Mouse (Mus musculus) forebrain, embryonic 12.5 days (tissue): Measurements from ENCODE around the gene Lingo4. TPM values are rescaled to one million over a fixed set of nuclear protein-coding genes. Genes with fewer than 3 reads are reported as not detected.

Source experiments
- ATAC-seq: fragments of 200-750 bp; cut with Nextera tagmentation; 2 replicates; pipeline ENCODE4 v1.8.0; 2017; ENCODE audit warnings: moderate TSS enrichment; ENCODE audit not compliant: low FRiP score
- H3K27ac ChIP-seq: fragments of 300-500 bp; sonication (generic); 2 replicates; pipeline ENCODE4 v1.5.1; 2016; ENCODE audit warnings: mild to moderate bottlenecking
- H3K27me3 ChIP-seq: fragments of 300-500 bp; sonication (generic); 2 replicates; pipeline ENCODE4 v1.6.1; 2016; ENCODE audit warnings: mild to moderate bottlenecking
- H3K36me3 ChIP-seq: fragments of 300-500 bp; sonication (generic); replicated peaks from 2 replicates; pipeline ENCODE4 v1.6.1; 2016; ENCODE audit warnings: mild to moderate bottlenecking
- H3K4me1 ChIP-seq: fragments of 300-500 bp; sonication (generic); 2 replicates; pipeline ENCODE4 v1.6.1; 2016
- H3K4me2 ChIP-seq: fragments of 300-500 bp; sonication (generic); 2 replicates; pipeline ENCODE4 v1.6.1; 2016; ENCODE audit warnings: mild to moderate bottlenecking, moderate library complexity
- H3K4me3 ChIP-seq: fragments of 300-500 bp; sonication (generic); replicated peaks from 2 replicates; pipeline ENCODE4 v1.5.1; 2016; ENCODE audit warnings: mild to moderate bottlenecking
- H3K9ac ChIP-seq: fragments of 300-500 bp; sonication (generic); 2 replicates; pipeline ENCODE4 v1.6.1; 2016; ENCODE audit warnings: mild to moderate bottlenecking
- H3K9me3 ChIP-seq: fragments of 300-500 bp; sonication (generic); 2 replicates; pipeline ENCODE4 v1.6.1; 2016
- WGBS: fragments of 180-500 bp; shearing (Covaris S2); methylation state at CpG from one replicate; pipeline ENCODE4 v1.1.7; 2016; 5-methylcytosine and 5-hydroxymethylcytosine counted together
- polyA plus RNA-seq: library from polyadenylated mRNA; unstranded; fragments of >200 nt; fragmentation: Nextera tagmentation; extraction: Ambion mirVana; gene quantifications from 2 replicates; pipeline ENCODE4 v1.2.1, GENCODE M21; 2016

Gene Lingo4
- polyA plus RNA-seq, 1 experiment from 2014 or later, result 0.82 TPM

DNA sequence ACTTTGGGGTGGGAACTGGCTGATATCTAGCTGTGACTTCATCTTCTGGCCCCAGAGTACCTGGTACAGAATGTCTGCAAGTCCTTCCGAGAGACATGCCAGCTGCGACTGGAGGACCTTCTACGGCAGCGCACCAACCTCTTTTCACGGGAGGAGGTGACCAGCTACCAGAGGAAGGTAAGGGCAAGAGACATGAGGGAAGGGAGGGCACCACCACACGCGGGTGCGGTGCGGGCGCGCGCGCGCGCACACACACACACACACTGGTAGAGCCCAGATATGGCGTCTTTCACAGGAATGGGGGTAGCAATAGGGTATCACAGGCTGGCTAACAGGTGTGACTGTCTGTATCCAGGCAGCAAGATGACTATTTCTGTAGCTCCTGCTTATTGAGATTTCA is 8.9 kb upstream of the Lingo4 start:
- 97% methylated on average over 16 of the region's 16 CpGs for WGBS
- Histone ChIP-seq H3K4me2 (no peak overlapping the region), H3K9ac (no peak overlapping the region), H3K36me3 (no peaks in the 10 kb centered on the region), H3K9me3 (no peaks in the 10 kb centered on the region), H3K27ac (no peak overlapping the region), H3K4me3 (no peak overlapping the region), H3K4me1 (no peaks in the 10 kb centered on the region), H3K27me3 (no peaks in the 10 kb centered on the region)
- ATAC-seq, result no peak

DNA sequence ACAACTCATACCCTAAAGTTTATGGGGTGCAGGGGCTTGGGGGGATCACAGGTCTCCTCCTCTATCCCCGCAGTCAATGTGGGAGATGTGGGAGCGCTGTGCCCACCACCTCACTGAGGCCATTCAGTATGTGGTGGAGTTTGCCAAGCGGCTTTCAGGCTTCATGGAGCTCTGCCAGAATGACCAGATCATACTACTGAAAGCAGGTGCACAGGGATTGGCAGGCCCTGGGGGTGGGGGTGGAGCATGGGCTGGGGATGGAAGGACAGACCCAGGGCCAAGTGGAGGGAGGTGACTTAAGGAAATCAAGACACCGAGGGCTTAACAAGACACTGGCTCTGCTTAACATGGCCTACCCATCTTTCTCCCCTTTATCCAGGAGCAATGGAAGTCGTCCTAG is 7.3 kb upstream of the Lingo4 start:
- Histone ChIP-seq H3K27me3 (no peaks in the 10 kb centered on the region), H3K9ac (no peak overlapping the region), H3K4me2 (no peak overlapping the region), H3K36me3 (no peaks in the 10 kb centered on the region), H3K9me3 (no peaks in the 10 kb centered on the region), H3K4me3 (no peak overlapping the region), H3K4me1 (no peaks in the 10 kb centered on the region), H3K27ac (no peak overlapping the region)
- 91% methylated on average over 5 of the region's 5 CpGs for WGBS
- ATAC-seq, result no peak

DNA sequence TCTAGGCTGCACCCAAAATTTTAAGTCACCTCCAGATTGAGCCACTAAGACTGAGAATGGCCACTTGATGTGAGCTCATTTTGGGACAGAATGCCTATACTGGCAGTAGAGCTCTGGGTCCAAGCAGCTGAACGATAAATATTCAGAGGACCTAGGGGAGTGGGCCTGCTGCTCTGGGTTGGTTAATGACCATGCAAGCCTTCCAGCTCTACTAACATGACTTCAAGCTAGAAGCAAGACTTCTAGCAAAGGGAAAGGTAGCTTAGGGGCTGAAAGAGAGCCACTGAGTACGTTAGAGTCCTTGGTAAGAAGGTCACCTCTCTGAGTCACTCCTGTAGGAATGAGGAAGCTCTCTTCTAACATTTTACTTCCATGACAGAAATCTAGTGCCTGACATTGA is 6.2 kb upstream of the Lingo4 start:
- Histone ChIP-seq H3K27me3 (peaks cover 4% of the 10 kb centered on the region), H3K27ac (no peak overlapping the region), H3K9ac (no peak overlapping the region), H3K4me2 (no peak overlapping the region), H3K4me3 (no peak overlapping the region), H3K9me3 (no peaks in the 10 kb centered on the region), H3K36me3 (no peaks in the 10 kb centered on the region), H3K4me1 (no peaks in the 10 kb centered on the region)
- WGBS, result 88% methylated on average over 2 of the region's 2 CpGs
- no peak for ATAC-seq

DNA sequence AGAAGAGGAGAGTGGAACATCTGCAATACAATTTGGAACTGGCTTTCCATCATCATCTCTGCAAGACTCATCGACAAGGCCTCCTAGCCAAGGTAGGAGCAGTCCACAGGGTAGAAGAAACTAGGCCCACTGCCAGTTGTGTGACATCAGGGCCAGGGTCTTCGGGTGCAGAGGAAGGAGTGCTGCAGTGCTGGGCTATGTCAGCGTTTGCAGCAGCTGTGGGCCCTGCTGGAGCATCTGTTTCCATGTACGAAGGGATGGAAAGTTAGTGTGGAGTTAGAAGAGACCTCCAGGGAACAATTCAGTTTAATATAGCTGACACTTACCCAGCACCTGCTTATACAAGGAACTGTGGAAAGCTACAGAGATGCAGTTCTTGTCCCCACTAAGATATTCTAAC is 5.3 kb upstream of the Lingo4 start:
- H3K36me3 ChIP-seq, result no peaks in the 10 kb centered on the region
- no peaks in the 10 kb centered on the region for H3K4me1 ChIP-seq
- H3K9me3 ChIP-seq, result no peaks in the 10 kb centered on the region
- whole genome bisulfite sequencing, result 72% methylated on average over 4 of the region's 4 CpGs
- H3K9ac ChIP-seq, result no peak overlapping the region
- no peak overlapping the region for H3K4me2 ChIP-seq
- ATAC-seq, result no peak
- no peak overlapping the region for H3K4me3 ChIP-seq
- no peak overlapping the region for H3K27ac ChIP-seq
- H3K27me3 ChIP-seq, result peaks cover 13% of the 10 kb centered on the region

DNA sequence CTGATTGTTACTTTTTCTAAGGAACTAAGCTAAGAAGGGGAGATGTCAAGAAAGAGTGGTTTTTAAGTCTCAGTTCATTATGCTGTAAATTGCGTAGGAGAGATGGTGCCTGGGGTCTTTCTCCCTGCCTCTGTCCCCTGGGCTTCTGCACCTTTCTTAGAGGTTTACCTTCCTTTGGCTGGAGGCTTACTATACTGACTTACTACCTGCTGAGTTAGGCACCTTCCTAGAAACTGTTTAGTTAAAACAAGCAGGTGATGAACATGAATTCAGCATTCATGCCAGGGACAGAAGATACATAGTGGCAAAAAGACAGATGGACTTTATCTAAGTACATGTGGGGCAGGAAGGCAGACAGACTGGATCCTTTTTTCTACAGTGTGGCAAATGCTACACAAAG is 2.0 kb upstream of the Lingo4 start:
- ATAC-seq, result no peak
- Histone ChIP-seq H3K4me3 (no peak overlapping the region), H3K27ac (no peak overlapping the region), H3K4me2 (no peak overlapping the region), H3K36me3 (no peaks in the 10 kb centered on the region), H3K4me1 (peaks cover 17% of the 10 kb centered on the region), H3K9me3 (no peaks in the 10 kb centered on the region), H3K27me3 (peaks cover 26% of the 10 kb centered on the region), H3K9ac (no peak overlapping the region)
- 71% methylated on average over 1 of the region's 1 CpGs for WGBS

DNA sequence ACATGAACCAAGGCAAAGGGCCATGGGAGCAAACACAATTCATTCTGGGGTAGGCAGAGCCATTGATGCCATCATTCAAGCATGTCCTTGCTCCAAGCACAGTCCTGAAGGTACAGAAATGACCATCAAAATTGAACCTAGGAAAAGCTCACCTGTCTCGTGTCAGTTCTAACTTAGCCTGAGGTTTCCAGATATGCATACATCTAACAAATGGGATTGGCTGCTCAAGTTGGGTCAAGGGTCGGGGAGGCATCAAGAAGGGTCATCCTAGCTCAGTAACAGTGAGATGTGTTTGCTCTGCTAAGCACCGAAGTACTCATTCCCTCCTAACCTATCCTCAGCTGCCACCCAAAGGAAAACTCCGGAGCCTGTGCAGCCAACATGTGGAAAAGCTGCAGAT is 1.5 kb upstream of the Lingo4 start:
- Histone ChIP-seq H3K36me3 (no peaks in the 10 kb centered on the region), H3K4me2 (no peak overlapping the region), H3K27me3 (peaks cover 26% of the 10 kb centered on the region), H3K27ac (no peak overlapping the region), H3K4me3 (no peak overlapping the region), H3K4me1 (peaks cover 17% of the 10 kb centered on the region), H3K9ac (no peak overlapping the region), H3K9me3 (no peaks in the 10 kb centered on the region)
- 88% methylated on average over 4 of the region's 4 CpGs for WGBS
- no peak for ATAC-seq

DNA sequence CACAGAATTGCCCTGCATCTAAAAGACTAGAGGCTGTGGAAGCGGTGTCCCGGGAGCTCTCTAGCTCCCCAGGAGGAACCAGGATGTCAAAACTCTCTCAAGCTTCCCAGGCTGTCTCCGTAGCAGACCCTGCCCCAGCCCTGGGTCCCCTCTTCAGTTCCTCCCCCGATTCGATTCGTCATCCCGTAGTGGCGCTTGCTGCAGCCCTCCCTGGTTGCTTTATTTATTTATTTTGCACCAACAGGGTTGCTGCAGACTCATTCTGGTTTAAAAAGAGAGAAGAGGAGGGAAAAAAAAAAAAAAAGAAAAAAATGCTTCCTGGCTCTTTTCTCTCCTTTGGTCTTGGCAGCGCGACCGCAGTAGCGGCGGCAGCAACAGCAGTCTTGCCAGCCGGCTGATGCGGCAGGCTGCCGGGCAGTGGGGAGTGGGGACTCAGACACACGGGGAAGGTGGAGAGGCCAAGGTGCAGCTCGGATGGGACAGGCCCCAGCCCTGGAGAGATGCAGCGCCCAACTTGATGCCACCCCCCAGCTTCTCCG is 695 bp downstream of the Lingo4 start:
- Histone ChIP-seq H3K27ac (no peak overlapping the region), H3K4me1 (peaks cover 17% of the 10 kb centered on the region), H3K36me3 (no peaks in the 10 kb centered on the region), H3K9ac (peak overlapping the region; percentile 51), H3K27me3 (peaks cover 26% of the 10 kb centered on the region), H3K4me2 (peak overlapping the region; percentile 64), H3K9me3 (no peaks in the 10 kb centered on the region), H3K4me3 (peak overlapping the region; percentile 40)
- WGBS, result under 1% methylated on average over 20 of the region's 20 CpGs
- peak; percentile 68; the same call in 1 of the 2 replicates for ATAC-seq

DNA sequence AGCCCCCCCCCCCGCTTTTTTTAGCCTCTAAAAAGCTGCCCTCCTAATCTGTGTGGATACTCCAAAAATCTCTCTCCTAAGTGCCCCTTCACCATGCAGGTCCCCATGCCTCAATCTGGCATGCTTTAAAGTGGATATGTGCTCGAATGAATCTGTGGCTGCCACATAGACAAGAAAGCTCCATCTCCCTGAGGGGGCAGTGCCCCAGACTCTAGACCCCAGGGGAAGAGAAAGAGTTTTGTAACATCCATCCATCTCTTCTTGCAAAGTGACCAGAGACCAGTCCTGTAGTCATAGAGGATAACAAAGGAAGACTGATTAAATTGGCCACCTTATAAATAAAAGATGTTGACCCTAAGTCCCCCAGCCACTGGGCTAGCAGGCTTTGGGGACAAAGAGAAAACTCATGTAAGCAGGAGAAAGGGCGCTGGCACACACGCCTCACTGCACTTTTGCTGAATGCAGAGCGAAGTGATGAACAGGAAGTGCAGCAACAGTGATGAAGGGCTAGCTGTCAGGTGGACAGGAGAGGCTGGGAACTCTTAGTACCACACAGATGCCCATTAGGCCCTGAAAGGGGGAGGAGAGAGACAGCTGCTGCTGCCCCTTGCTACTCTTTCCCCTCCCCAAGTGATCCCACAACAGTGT is 1.5 kb downstream of the Lingo4 start:
- 21% methylated on average over 5 of the region's 5 CpGs for WGBS
- peak; percentile 42; the same call in 1 of the 2 replicates for ATAC-seq
- peak overlapping the region; percentile 51 for H3K9ac ChIP-seq

DNA sequence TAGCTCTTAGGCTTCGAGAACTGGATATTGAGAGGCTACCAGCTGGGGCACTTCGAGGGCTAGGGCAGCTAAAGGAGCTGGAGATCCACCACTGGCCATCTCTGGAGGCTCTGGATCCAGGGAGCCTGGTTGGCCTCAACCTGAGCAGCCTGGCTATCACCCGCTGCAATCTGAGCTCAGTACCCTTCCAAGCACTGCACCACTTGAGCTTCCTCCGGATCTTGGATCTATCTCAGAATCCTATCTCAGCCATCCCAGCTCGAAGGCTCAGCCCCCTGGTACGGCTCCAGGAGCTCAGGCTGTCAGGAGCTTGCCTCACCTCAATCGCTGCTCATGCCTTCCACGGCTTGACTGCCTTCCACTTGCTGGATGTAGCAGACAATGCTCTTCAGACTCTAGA is 4.1 kb downstream of the Lingo4 start:
- Histone ChIP-seq H3K4me1 (peaks cover 26% of the 10 kb centered on the region), H3K27ac (no peak overlapping the region)
- no peak for ATAC-seq

More for the DNA sequence above, 1.5 kb downstream of the Lingo4 start:
- no peaks in the 10 kb centered on the region for H3K36me3 ChIP-seq
- H3K27ac ChIP-seq, result no peak overlapping the region
- peaks cover 30% of the 10 kb centered on the region for H3K27me3 ChIP-seq
- peaks cover 23% of the 10 kb centered on the region for H3K4me1 ChIP-seq
- H3K4me2 ChIP-seq, result peak overlapping the region; percentile 64
- no peaks in the 10 kb centered on the region for H3K9me3 ChIP-seq
- H3K4me3 ChIP-seq, result peak overlapping the region; percentile 40

DNA sequence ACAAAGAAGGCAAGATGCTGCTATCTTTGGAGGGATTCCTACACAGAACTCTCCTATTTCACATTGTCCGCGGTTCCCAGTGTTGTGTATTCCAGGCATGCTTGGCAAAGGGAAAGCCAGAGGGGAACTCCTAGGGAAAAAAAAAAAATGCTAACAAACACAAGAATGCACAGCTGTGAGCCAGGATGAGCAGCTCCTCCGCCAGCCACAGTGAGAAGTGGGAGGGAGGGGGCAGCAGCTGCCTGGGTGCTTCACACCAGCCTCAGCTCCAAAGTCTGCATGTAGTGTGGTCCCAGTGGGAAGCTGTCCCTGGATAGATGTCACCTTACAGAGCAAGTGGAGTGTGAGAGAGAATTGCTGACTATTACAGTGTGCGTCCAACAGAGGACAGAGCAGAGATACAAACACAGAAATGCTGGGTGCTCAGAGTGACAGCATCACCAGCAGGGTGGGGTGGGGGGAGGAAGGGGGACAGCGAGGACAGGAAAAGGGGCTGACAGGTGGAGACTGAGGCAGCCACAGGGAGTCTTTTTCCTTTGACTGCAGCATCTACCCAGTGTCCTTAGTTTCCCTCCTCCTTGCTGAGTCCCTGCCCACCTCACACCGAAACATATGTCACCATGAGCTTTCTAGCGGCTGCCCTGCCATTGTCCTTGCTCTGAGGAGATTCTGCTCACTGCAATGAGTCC is 6.2 kb downstream of the Lingo4 start:
- Histone ChIP-seq H3K9me3 (no peaks in the 10 kb centered on the region), H3K9ac (no peak overlapping the region), H3K27me3 (peaks cover 15% of the 10 kb centered on the region; the same call in 1 of the 2 replicates), H3K4me1 (peaks cover 17% of the 10 kb centered on the region), H3K4me3 (no peak overlapping the region), H3K4me2 (no peak overlapping the region), H3K27ac (no peak overlapping the region), H3K36me3 (no peaks in the 10 kb centered on the region)
- ATAC-seq, result 0 out of 2 replicates have a peak, but pooled peaks have one; percentile 62
- 35% methylated on average over 7 of the region's 7 CpGs for WGBS

More for the DNA sequence above, 4.1 kb downstream of the Lingo4 start:
- Histone ChIP-seq H3K4me3 (no peak overlapping the region), H3K9ac (no peak overlapping the region), H3K9me3 (no peaks in the 10 kb centered on the region), H3K4me2 (no peak overlapping the region), H3K27me3 (peaks cover 23% of the 10 kb centered on the region), H3K36me3 (no peaks in the 10 kb centered on the region)
- WGBS, result 76% methylated on average over 8 of the region's 8 CpGs

DNA sequence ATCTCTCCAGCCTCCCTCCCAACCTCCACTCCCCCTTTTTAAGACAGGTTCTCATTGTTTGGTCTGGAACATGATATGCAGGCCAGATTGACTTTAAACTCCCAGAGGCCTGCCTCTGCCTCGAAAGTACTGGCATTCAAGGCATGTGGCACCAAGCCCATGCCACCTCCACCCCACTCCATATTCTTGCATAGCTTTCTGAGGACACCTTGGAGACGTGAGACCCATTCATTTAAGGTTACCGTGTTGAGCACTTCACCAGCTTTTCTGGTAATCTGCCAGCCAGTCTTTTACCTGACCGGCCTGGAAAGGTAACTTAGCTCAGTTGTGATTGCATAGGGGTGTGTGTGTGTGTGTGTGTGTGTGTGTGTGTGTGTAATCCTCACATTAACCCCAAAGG is 7.2 kb downstream of the Lingo4 start:
- H3K36me3 ChIP-seq, result no peaks in the 10 kb centered on the region
- H3K27ac ChIP-seq, result no peak overlapping the region
- peaks cover 9% of the 10 kb centered on the region for H3K4me1 ChIP-seq
- H3K27me3 ChIP-seq, result peaks cover 8% of the 10 kb centered on the region; the same call in 1 of the 2 replicates
- no peak overlapping the region for H3K4me3 ChIP-seq
- ATAC-seq, result no peak
- H3K4me2 ChIP-seq, result no peak overlapping the region
- H3K9ac ChIP-seq, result no peak overlapping the region
- no peaks in the 10 kb centered on the region for H3K9me3 ChIP-seq
- WGBS, result 73% methylated on average over 4 of the region's 4 CpGs

DNA sequence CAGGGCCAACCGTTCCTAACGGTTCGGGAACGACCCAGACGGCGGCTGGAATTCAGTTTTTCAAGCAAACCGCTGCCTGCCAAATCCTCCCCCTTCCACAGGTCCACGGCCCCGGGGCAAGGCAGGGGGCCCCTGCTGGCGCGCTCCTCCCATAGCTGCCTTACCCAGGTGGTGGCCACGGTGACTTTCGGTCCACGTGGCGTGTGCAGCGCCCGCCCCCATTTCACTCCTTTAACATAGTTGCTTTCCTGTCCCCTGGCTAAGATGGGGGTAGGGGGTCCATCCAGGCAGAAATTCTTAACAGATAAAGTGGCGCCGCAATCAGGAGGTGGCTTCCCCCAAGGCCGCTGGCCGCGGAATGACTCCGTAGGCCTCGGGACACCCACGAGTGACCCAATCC is 14.2 kb downstream of the Lingo4 start:
- Histone ChIP-seq H3K36me3 (no peaks in the 10 kb centered on the region), H3K27ac (peak overlapping the region; percentile 83), H3K9me3 (no peaks in the 10 kb centered on the region), H3K4me2 (peak overlapping the region; percentile 92), H3K27me3 (no peaks in the 10 kb centered on the region), H3K4me1 (peaks cover 19% of the 10 kb centered on the region), H3K9ac (peak overlapping the region; percentile 69), H3K4me3 (peak overlapping the region; percentile 58)
- WGBS, result 8% methylated on average over 25 of the region's 25 CpGs
- no peak; the same call in 1 of the 2 replicates for ATAC-seq
